Mouse (Mus musculus) right cerebral cortex, postnatal 14 days (tissue): Measurements from ENCODE around the gene Rexo4.

Source experiments
- DNase-seq: peaks from one replicate; pipeline ENCODE4 v3.0.0; 2022

Rexo4 gene

GRCm38 (mm10) chr2:26963923-26964723 lies at the start of gene Rexo4:
Rexo4 (minus strand) TSS chr2:26964386.
- DNase-seq: peak; percentile 96

GRCm38 (mm10) chr2:27009714-27010244 lies 45.6 kb upstream of the Rexo4 start, which contains the start of gene Cacfd1:
Cacfd1 (plus strand) TSS chr2:27009926.
- peak; percentile 85 for DNase-seq

GRCm38 (mm10) chr2:27007701-27008100 lies 43.5 kb upstream of the Rexo4 start:
- DNase-seq: no peak

GRCm38 (mm10) chr2:27006255-27006654 lies 42.1 kb upstream of the Rexo4 start:
- DNase-seq: no peak

GRCm38 (mm10) chr2:26997993-26998392 lies 33.8 kb upstream of the Rexo4 start:
- DNase-seq: no peak

GRCm38 (mm10) chr2:26997498-26997897 lies 33.3 kb upstream of the Rexo4 start:
- no peak for DNase-seq

GRCm38 (mm10) chr2:26993936-26994335 lies 29.8 kb upstream of the Rexo4 start:
- DNase-seq: no peak

- no peak for DNase-seq
These were observed 20.5 kb upstream of the Rexo4 start for GRCm38 (mm10) chr2:26984640-26985039.

- no peak for DNase-seq
These were observed 20.0 kb upstream of the Rexo4 start for GRCm38 (mm10) chr2:26984179-26984578.

DNA sequence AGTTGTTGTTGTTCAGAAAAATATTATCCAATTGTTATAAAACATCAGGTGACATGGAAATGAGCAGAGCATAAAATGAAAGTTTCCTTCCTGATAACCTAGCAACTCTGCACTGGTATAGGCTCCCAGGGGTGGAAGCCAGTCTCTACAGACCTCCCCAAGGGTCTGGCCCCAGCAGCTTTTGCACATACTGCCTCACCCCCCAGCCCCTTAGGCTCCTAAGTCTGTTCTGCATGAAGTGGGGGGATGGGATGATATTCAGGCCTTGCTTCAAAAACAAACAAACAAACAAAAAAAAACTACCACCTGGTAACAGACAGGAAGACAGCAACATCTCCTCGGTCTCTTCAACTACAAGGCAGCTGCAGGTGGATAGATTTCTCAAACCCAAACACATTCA lies 16.2 kb upstream of the Rexo4 start:
- DNase-seq: no peak

GRCm38 (mm10) chr2:26973960-26974359 lies 9.8 kb upstream of the Rexo4 start:
- DNase-seq: no peak

DNA sequence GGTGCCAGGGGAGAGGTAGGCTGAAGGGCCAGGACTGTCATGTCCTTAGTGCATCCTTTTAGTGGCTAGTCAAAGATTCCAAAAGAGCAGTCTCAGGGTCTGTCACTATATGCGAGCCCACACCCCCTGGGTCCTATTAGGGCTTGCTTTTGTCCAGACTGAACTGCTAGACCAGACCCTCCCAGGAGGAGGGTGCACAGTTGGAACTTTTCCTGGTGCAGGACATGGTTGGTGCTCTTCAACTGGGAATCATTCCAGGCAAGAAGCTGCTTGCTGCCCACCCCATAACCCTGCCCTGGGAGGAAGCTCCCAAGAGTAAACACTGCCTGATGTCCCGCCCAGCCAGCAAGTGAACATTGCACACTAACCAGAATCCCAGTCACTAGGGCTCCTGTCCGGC lies 8.9 kb upstream of the Rexo4 start, which contains the start of gene Adamts13:
TSS of gene Adamts13 (plus strand) at position 301 of the 400 bp plus-strand sequence.
- DNase-seq: no peak

DNA sequence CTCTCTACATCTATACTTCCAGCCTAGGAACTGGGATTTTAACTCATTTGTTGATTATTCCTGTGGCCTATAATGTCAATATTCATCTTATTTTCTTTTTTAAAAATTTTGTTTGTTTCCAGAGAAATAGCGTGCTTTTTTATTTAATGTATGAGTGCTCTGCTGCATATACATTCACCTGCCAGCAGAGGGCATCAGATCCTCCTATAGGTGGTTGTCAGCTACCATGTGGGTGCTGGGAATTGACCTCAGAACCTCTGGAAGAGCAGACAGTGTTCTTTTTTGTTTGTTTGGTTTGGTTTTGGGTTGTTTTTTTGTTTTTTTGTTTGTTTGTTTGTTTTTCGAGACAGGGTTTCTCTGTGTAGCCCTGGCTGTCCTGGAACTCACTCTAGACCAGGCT lies 3.1 kb upstream of the Rexo4 start:
- no peak for DNase-seq

DNA sequence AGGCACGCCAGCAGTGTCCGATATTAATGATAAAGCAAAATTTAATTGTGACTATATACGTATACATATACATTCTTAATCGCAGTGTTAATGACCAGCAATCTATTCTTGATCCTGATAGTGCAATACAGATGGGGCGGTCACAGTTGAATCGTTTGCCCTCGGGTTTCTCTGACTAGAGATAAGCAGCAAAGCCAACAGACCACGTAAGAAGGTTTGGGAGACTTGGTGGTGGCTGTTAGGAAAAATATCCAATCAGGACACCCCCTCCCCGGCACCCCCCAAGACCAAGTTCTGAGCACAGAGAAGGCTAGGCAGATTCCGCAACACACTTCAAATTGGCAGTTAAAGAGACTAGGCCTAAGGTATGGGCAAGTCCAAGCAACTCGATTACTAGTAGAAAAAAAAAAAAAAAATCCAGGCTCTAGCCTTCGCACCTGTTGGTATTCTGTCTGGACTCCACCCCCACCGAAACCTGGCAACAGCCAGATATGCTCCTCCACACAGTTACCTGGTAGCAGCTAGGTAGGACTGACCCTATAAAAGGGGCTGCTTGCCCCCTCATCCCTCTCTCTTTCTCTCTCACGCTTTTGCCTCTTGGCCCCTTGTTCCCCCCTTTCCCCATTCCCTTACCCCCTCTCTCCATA lies 661 bp upstream of the Rexo4 start:
- no peak for DNase-seq

DNA sequence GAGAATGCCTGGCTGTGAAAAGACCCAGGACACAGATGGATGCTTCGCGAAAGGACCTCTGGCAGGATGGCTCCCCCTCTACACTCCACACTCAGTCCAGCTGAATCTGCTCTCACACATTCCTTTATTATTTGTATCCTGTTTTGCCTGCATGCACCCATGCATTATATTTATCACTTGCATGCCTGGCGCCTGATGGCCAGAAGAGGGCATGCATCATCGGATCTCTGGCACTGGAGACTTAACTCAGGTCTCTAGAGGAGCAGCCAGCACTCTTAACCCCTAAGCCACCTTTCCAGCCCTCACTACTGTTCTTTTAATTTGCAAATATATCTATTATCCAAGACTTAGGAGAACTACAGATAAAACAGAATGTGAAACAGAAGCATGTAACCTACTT lies 3.4 kb downstream of the Rexo4 start:
- DNase-seq: no peak

DNA sequence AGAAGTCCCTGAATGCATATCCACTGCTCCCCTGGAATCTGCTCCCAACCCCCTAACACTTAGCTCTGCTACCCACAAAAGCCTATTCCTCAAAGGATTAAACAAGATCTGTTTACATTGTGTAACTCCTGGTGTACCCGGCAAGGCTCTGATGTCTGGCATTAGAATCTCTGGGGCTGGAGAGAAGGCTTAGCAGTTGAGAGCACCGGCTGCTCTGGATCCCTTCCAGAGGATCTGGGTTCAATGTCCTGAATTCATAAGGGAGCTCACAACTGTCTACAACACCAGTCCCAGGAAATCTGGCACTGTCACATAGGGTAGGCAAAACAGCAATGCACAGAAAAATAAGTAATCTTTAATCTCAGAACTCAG lies 6.7 kb downstream of the Rexo4 start:
- no peak for DNase-seq

GRCm38 (mm10) chr2:26956811-26957487 lies 7.2 kb downstream of the Rexo4 start:
- DNase-seq: no peak

DNA sequence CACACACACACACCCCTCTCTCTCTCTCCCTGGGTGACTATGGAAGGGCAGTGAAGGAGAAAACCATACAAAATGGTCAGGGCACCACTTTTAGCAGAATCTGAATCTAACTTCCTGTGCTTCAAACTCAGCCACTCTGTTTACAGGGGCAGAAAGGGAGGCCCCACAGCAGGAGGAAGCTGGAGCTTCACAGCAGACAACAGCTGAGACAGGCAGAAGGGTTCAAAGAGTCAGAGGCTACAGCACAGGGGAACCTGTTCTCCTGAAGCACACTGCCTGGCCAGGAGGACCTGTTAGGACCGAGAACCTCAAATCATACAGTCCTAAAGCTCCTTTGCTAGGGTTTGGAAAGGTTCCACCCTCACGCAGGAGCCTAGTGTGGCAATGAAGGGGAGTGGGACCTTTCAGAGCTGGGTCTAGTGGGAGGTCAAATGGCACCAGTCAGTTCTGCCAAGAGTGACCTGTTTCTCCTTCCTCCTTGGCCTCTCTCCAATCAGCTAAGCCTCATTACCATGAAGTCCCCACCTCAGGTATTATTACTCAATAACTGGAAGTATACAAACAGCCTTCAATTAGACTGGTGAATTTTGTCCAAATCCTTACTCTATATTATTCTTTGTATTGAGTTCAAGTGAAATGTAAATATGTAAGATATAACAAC lies 9.3 kb downstream of the Rexo4 start:
- DNase-seq: no peak

GRCm38 (mm10) chr2:26952866-26953265 lies 11.3 kb downstream of the Rexo4 start:
- no peak for DNase-seq

DNA sequence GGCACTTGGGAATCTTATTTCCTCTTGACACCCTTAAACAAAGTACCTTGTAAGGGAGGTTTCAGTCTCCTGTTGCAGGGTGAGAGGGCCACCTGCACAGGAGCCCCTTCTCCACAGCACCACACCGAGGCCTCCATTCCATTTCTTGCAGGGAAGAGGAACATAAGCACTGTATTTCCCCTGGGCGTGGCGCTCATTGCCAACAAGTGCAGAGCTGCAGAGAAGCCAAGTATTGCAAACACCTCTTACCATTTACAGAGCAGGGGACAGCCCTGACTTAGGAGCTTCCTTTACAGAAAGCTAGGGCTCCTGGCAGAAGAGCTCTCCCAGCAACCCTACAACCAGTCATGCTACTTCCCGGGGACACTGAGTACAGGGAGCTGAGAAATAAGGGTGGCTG lies 12.0 kb downstream of the Rexo4 start:
- no peak for DNase-seq

GRCm38 (mm10) chr2:26951346-26951905 lies 12.8 kb downstream of the Rexo4 start:
- no peak for DNase-seq

- DNase-seq: no peak
These were observed 13.8 kb downstream of the Rexo4 start for GRCm38 (mm10) chr2:26950411-26950810.

GRCm38 (mm10) chr2:26943253-26943652 lies 20.9 kb downstream of the Rexo4 start:
- no peak for DNase-seq
